Mouse (Mus musculus) MEL (cell line): ENCODE data around the gene Srrm2. TPM values are rescaled to one million over a fixed set of nuclear protein-coding genes. Genes with fewer than 3 reads are reported as not detected.
"Not testable (repeated sequence)": the region's sequence is repeated elsewhere in the genome, so short reads cannot be mapped to it uniquely, and the experiment has no call there.

Experiments
- DNase-seq: peaks from one replicate; pipeline ENCODE4 v3.0.0; 2011; ENCODE audit warnings: low read depth, low spot score
- H3K27ac ChIP-seq: 2 replicates; pipeline ENCODE4 v1.5.1; 2012; ENCODE audit warnings: low read depth, mild to moderate bottlenecking, control low read depth, low read length, moderate library complexity; ENCODE audit not compliant: control insufficient read depth
- H3K27me3 ChIP-seq, 2 experiments: fragments of 150-350 bp in 1 of 2; sonication (generic) in 1 of 2; 2 replicates each; pipeline ENCODE4 v1.6.1; 2012; ENCODE audit warnings: low read length in 2 of 2, mild to moderate bottlenecking in 2 of 2, improper control_type of control experiment in 1 of 2, moderate library complexity in 1 of 2; ENCODE audit not compliant: insufficient read depth in 2 of 2, control insufficient read depth in 1 of 2
- H3K36me3 ChIP-seq, 2 experiments: 2 replicates each; pipeline ENCODE4 v1.6.1; 2012 to 2014; ENCODE audit warnings: low read length in 2 of 2, improper control_type of control experiment in 1 of 2, inconsistent platforms in 1 of 2, mild to moderate bottlenecking in 1 of 2; ENCODE audit not compliant: insufficient read depth in 2 of 2, control insufficient read depth in 1 of 2
- H3K4me1 ChIP-seq, 2 experiments: fragments of 150-350 bp in 1 of 2; sonication (generic) in 1 of 2; 2 replicates each; pipeline ENCODE4 v1.6.1; 2012; ENCODE audit warnings: low read length in 2 of 2, improper control_type of control experiment in 1 of 2, mild to moderate bottlenecking in 1 of 2; ENCODE audit not compliant: insufficient read depth in 2 of 2, control insufficient read depth in 1 of 2
- H3K4me3 ChIP-seq, 2 experiments: fragments of 150-350 bp in 1 of 2; sonication (generic) in 1 of 2; 2 replicates each; pipeline ENCODE4 v1.5.1; 2012; ENCODE audit warnings: low read depth in 2 of 2, low read length in 2 of 2, mild to moderate bottlenecking in 2 of 2, moderate library complexity in 2 of 2, control low read depth in 1 of 2, improper control_type of control experiment in 1 of 2; ENCODE audit not compliant: control insufficient read depth in 1 of 2, insufficient read depth in 1 of 2
- H3K79me2 ChIP-seq: 2 replicates; pipeline ENCODE4 v1.6.1; 2012; ENCODE audit warnings: mild to moderate bottlenecking, low read length, moderate library complexity; ENCODE audit not compliant: control insufficient read depth, poor library complexity, insufficient read depth
- H3K9ac ChIP-seq: 2 replicates; pipeline ENCODE4 v1.6.1; 2012; ENCODE audit warnings: low read depth, mild to moderate bottlenecking, control low read depth, low read length, moderate library complexity; ENCODE audit not compliant: control insufficient read depth, poor library complexity, severe bottlenecking
- H3K9me3 ChIP-seq: fragments of 150-350 bp; sonication (generic); replicated peaks from 2 replicates; pipeline ENCODE4 v1.6.1; 2012; ENCODE audit warnings: mild to moderate bottlenecking, low read length, improper control_type of control experiment, moderate library complexity; ENCODE audit not compliant: insufficient read depth
- CHD1 ChIP-seq: IDR thresholded peaks from 2 replicates; pipeline ENCODE4 v1.6.1; 2012; ENCODE audit warnings: low read depth, mild to moderate bottlenecking, inconsistent platforms, low read length, improper control_type of control experiment
- CHD2 ChIP-seq: IDR thresholded peaks from 2 replicates; pipeline ENCODE4 v1.6.1; 2011; ENCODE audit warnings: low read length, improper control_type of control experiment
- ETS1 ChIP-seq: IDR thresholded peaks from 2 replicates; pipeline ENCODE4 v1.6.1; 2012; ENCODE audit warnings: low read depth, mild to moderate bottlenecking, inconsistent platforms, low read length, improper control_type of control experiment, moderate library complexity
- GABPA ChIP-seq: IDR thresholded peaks from 2 replicates; pipeline ENCODE4 v1.6.1; 2012; ENCODE audit warnings: low read depth, mild to moderate bottlenecking, inconsistent platforms, low read length, improper control_type of control experiment, moderate library complexity
- MAFK ChIP-seq: IDR thresholded peaks from 2 replicates; pipeline ENCODE4 v1.6.1; 2011; ENCODE audit warnings: low read depth, mild to moderate bottlenecking, low read length, improper control_type of control experiment, borderline replicate concordance
- MYB ChIP-seq: IDR thresholded peaks from 2 replicates; pipeline ENCODE4 v1.6.1; 2011; ENCODE audit warnings: mild to moderate bottlenecking, low read depth, low read length, improper control_type of control experiment
- MYC ChIP-seq: IDR thresholded peaks from 2 replicates; pipeline ENCODE4 v1.6.1; 2011; ENCODE audit warnings: low read depth, mild to moderate bottlenecking, low read length, improper control_type of control experiment, moderate library complexity
- NRF1 ChIP-seq: IDR thresholded peaks from 2 replicates; pipeline ENCODE4 v1.6.1; 2014; ENCODE audit warnings: low read depth, mild to moderate bottlenecking, inconsistent platforms, low read length, improper control_type of control experiment, moderate library complexity; ENCODE audit not compliant: poor library complexity, insufficient read depth, severe bottlenecking
- POLR2A ChIP-seq, 2 experiments: IDR thresholded peaks; 2 replicates each; pipeline ENCODE4 v1.6.1; 2011 to 2012; ENCODE audit warnings: low read length in 2 of 2, mild to moderate bottlenecking in 2 of 2, control low read depth in 1 of 2, improper control_type of control experiment in 1 of 2, low read depth in 1 of 2, moderate library complexity in 1 of 2; ENCODE audit not compliant: control insufficient read depth in 1 of 2, insufficient read depth in 1 of 2, poor library complexity in 1 of 2
- POLR2AphosphoS2 ChIP-seq: IDR thresholded peaks from 2 replicates; pipeline ENCODE4 v1.6.1; 2011; ENCODE audit warnings: low read length, improper control_type of control experiment
- TAL1 ChIP-seq: IDR thresholded peaks from 2 replicates; pipeline ENCODE4 v1.6.1; 2012; ENCODE audit warnings: mild to moderate bottlenecking, inconsistent platforms, low read length, moderate library complexity, mixed read lengths
- TCF12 ChIP-seq: IDR thresholded peaks from 2 replicates; pipeline ENCODE4 v1.6.1; 2014; ENCODE audit warnings: low read depth, mild to moderate bottlenecking, inconsistent platforms, low read length, improper control_type of control experiment, moderate library complexity
- ZC3H11A ChIP-seq: IDR thresholded peaks from 2 replicates; pipeline ENCODE4 v1.6.1; 2012; ENCODE audit warnings: low read depth, mild to moderate bottlenecking, inconsistent platforms, low read length, improper control_type of control experiment
- ZKSCAN1 ChIP-seq: IDR thresholded peaks from 2 replicates; pipeline ENCODE4 v1.6.1; 2012; ENCODE audit warnings: low read depth, mild to moderate bottlenecking, inconsistent platforms, low read length, improper control_type of control experiment, moderate library complexity
- ZMIZ1 ChIP-seq: IDR thresholded peaks from 2 replicates; pipeline ENCODE4 v1.6.1; 2012; ENCODE audit warnings: low read depth, mild to moderate bottlenecking, inconsistent platforms, low read length, improper control_type of control experiment, moderate library complexity
- polyA plus RNA-seq, 2 experiments: library from polyadenylated mRNA; stranded (reverse) in 1 of 2; unstranded in 1 of 2; fragments of >175 nt in 1 of 2; fragments of >200 nt in 1 of 2; gene quantifications; 2 replicates each; pipeline versions ENCODE4 v1.2.1 to v1.2.4; 2012; ENCODE audit warnings: low replicate concordance in 2 of 2, low read depth in 1 of 2; ENCODE audit not compliant: insufficient read length in 2 of 2, insufficient read depth in 1 of 2, missing spikeins in 1 of 2
- total RNA-seq: library from RNA; depleted of rRNA; stranded (reverse); fragments of 300-350 nt; gene quantifications from 2 replicates; pipeline ENCODE4 v1.2.3, GENCODE M21; 2012

The Srrm2 gene
- total and polyA plus RNA-seq, 3 experiments, result 56.2 to 988 (median 505) TPM

DNA sequence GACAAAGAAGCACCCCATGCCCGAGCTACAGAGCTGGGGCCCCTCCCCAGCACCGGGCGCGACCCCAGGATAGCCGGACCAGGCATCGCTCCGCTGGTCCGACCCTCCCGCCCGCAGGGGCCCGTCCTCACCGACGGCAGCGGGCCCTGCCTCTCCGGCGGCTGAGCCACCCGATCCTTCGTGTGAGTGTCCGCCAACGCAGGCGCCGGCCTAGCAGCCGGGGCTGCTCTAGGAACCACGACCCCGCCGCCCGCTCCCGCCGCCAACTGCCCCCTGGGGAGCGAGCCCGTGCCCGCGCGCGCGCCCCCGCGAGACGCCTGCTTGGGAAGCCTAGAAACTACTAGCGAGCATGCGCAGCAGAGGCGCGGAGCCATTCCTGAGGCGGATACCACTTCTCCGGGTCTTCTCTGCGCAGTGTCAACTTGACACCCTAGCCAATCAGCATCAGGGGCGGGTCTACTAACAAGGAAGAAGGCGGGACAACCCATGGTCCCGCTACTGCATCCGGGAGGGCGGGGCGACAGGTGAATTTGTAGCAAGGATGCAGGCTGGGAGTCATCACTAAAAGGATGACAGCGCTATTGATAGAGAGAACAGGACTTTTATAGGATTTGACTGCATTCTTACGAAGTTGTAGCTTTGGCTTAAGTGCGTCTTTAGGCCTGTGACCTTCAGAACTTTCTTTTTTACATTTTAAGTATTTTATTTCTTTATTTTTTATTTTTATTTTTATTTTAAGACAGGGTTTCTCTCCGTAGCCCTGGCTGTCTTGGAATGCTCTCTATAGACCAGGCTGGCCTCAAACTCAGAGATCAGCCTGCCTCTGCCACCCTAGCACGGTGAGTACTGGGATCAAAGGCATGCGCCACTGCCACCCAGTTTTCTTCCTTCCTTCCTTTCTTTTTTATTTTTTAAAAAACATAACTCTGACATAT is 18.8 kb upstream of the Srrm2 start, which contains the start of gene Flywch1 (continued):
- TF ChIP-seq ZC3H11A (no peak), ZKSCAN1 (no peak)

DNA sequence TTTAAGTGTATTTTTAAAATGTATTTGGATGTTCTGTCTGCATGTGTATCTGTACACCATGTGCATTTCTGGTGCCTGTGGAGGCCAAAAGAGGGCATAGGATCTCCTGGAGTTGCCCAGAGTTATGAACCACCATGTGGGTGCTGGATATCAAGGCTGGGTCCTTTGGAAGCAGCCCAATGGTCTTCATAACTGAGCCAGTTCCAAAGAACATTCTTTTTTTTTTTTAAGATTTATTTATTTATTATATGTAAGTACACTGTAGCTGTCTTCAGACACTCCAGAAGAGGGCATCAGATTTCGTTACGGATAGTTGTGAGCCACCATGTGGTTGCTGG is 18.1 kb upstream of the Srrm2 start:
- H3K27me3 ChIP-seq, H3K27ac ChIP-seq, H3K4me3 ChIP-seq, H3K79me2 ChIP-seq, H3K9ac ChIP-seq, DNase-seq, H3K9me3 ChIP-seq, H3K4me1 ChIP-seq, H3K36me3 ChIP-seq: not testable (repeated sequence)

DNA sequence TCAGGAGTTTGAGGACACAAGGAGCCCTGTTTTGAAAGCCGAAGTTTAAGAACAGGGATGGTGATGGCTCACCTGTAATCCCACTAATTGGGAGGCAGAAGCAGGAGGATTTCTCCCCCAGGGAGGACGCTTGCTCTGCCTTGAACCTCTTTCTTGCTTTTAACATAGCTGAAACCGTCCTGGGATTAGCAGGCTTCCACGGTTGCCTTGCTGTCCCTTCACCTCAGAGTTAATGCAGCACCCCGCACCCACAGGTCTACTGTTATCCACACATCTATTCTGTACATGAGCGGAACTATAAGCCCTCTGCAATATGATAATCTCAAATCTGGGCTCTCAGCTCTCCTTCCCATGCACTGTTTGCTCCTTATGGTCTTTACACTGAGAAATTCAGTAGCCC is 16.7 kb upstream of the Srrm2 start:
- Histone ChIP-seq H3K27me3 (no peaks in the 10 kb centered on the region; a peak in 2 of 4 replicates), H3K36me3 (peaks cover 0 to 6% of the 10 kb centered on the region in 2 experiments; a peak in 2 of 4 replicates), H3K79me2 (peaks cover 2% of the 10 kb centered on the region; the same call in 1 of the 2 replicates), H3K4me1 (peaks cover 0 to 2% of the 10 kb centered on the region in 2 experiments; a peak in 1 of 4 replicates), H3K4me3 (no peak overlapping the region), H3K27ac (no peak overlapping the region), H3K9me3 (no peaks in the 10 kb centered on the region), H3K9ac (no peak overlapping the region)
- no peak for DNase-seq
- no peak for TF ChIP-seq TAL1
- TF ChIP-seq POLR2AphosphoS2, result no peak
- no peak for TF ChIP-seq ZMIZ1
- no peak for TF ChIP-seq MYB
- no peak for TF ChIP-seq MAFK
- TF ChIP-seq GABPA, result no peak
- TF ChIP-seq CHD1, result no peak
- TF ChIP-seq NRF1, result no peak
- TF ChIP-seq MYC, result no peak
- no peak for TF ChIP-seq POLR2A (IDR thresholded peaks at IDR 0.05; ENCODE audit: control insufficient read depth in 1 of 2, insufficient read depth in 1 of 2, low read depth in 1 of 2, low read length in 2 of 2, poor library complexity in 1 of 2)
- no peak for TF ChIP-seq ETS1
- TF ChIP-seq TCF12, result no peak
- no peak for TF ChIP-seq CHD2
